Mouse (Mus musculus): ENCODE results near the gene Tspan7.

- no peak for TF ChIP-seq EP300 (IDR thresholded peaks at IDR 0.05; ENCODE audit: low read depth)
- no peak for TF ChIP-seq CTCF (IDR thresholded peaks at IDR 0.05; ENCODE audit: low read depth)
Observed at GRCm38 (mm10) chrX:10575406-10575805, 90.4 kb downstream of the Tspan7 start.

Measured in heart, postnatal 0 days (tissue).